Mouse (Mus musculus) heart, embryonic 11.5 days (tissue): ENCODE results near the gene Nup107. TPM values are rescaled to one million over a fixed set of nuclear protein-coding genes. Genes with fewer than 3 reads are reported as not detected.

Experiments used
- ATAC-seq: fragments of 200-750 bp; cut with Nextera tagmentation; replicated peaks from 2 replicates; pipeline ENCODE4 v1.8.0; 2017; ENCODE audit warnings: moderate library complexity; ENCODE audit not compliant: insufficient number of reproducible peaks, low FRiP score, low TSS enrichment
- H3K27ac ChIP-seq: fragments of 300-500 bp; sonication (generic); 2 replicates; pipeline ENCODE4 v1.5.1; 2014; ENCODE audit warnings: mild to moderate bottlenecking, low read depth, low read length
- H3K27me3 ChIP-seq: fragments of 300-500 bp; sonication (generic); 2 replicates; pipeline ENCODE4 v1.6.1; 2014; ENCODE audit warnings: mild to moderate bottlenecking, low read length, mixed read lengths; ENCODE audit not compliant: control insufficient read depth, insufficient read depth
- H3K36me3 ChIP-seq: fragments of 300-500 bp; sonication (generic); 2 replicates; pipeline ENCODE4 v1.6.1; 2014; ENCODE audit warnings: mild to moderate bottlenecking, low read length, moderate library complexity, mixed read lengths; ENCODE audit not compliant: control insufficient read depth, insufficient read depth
- H3K4me1 ChIP-seq: fragments of 300-500 bp; sonication (generic); 2 replicates; pipeline ENCODE4 v1.6.1; 2014; ENCODE audit warnings: low read length; ENCODE audit not compliant: control insufficient read depth, insufficient read depth
- H3K4me2 ChIP-seq: fragments of 300-500 bp; sonication (generic); 2 replicates; pipeline ENCODE4 v1.6.1; 2014; ENCODE audit warnings: mild to moderate bottlenecking, moderate library complexity
- H3K4me3 ChIP-seq: fragments of 300-500 bp; sonication (generic); 2 replicates; pipeline ENCODE4 v1.5.1; 2014; ENCODE audit warnings: low read depth, low read length
- H3K9ac ChIP-seq: fragments of 300-500 bp; sonication (generic); 2 replicates; pipeline ENCODE4 v1.6.1; 2014; ENCODE audit warnings: mild to moderate bottlenecking, low read depth, low read length, moderate library complexity
- H3K9me3 ChIP-seq: fragments of 300-500 bp; sonication (generic); replicated peaks from 2 replicates; pipeline ENCODE4 v1.6.1; 2016; ENCODE audit warnings: low read length; ENCODE audit not compliant: control insufficient read depth
- WGBS: fragments of 180-500 bp; shearing (Covaris S2); extraction: QIAGEN DNeasy Blood & Tissue Kit; methylation state at CpG from one replicate; pipeline ENCODE4 v1.1.7; 2014; ENCODE audit not compliant: insufficient replicate concordance; 5-methylcytosine and 5-hydroxymethylcytosine counted together
- polyA plus RNA-seq: library from polyadenylated mRNA; unstranded; fragments of >200 nt; fragmentation: Nextera tagmentation; extraction: Ambion mirVana; gene quantifications from 2 replicates; pipeline ENCODE4 v1.2.1, GENCODE M21; 2014

Gene Nup107
- polyA plus RNA-seq, 1 experiment from 2014 or later = 56.3 TPM

DNA sequence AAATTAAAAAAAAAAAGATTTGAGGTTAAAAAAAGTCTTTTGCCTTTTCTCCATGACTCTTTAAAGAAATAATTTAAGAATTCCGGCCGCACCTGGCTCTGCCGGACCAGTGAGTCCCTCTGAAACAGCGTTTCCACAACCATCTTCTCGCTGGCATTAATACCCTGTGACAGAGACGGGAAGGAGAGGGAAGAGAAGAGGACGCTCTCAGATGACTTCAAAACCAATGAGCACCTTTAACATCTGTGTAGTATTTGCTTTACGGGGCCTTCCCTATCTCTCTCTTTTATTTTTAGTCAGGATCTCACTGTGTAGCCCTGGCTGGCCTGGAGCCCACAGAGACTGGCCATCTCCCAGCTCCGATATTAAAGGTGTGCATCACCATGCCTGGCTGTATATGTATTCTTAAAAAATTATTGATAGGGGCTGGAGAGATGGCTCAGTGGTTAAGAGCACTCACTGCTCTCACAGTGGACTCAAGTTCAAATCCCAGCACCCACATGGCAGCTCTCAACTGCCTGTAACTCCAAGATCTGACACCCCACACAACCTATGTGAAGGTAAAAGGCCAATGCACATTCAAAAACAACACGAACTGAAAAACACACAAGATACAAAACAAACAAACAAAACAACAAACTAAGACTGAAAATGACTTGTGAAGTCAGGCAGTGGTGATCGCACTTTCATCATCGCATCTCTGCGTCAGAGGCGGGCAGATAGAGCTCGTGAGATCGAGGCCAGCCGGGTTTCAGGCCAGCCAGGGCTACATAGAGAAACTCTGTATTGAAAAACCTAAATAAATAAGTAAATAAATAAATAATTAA lies 14.8 kb downstream of the Nup107 start:
- H3K4me1 ChIP-seq = no peaks in the 10 kb centered on the region
- no peak overlapping the region for H3K4me2 ChIP-seq
- H3K4me3 ChIP-seq = no peak overlapping the region
- no peak for ATAC-seq
- H3K27ac ChIP-seq = no peak overlapping the region
- 95% methylated on average over 17 of the region's 17 CpGs for WGBS
- no peaks in the 10 kb centered on the region for H3K27me3 ChIP-seq
- H3K9ac ChIP-seq = no peak overlapping the region
- no peaks in the 10 kb centered on the region for H3K9me3 ChIP-seq
- H3K36me3 ChIP-seq = peaks cover 35% of the 10 kb centered on the region

GRCm38 (mm10) chr10:117777103-117777470 lies 15.4 kb downstream of the Nup107 start:
- Histone ChIP-seq H3K4me1 (no peaks in the 10 kb centered on the region), H3K27me3 (no peaks in the 10 kb centered on the region), H3K36me3 (peaks cover 39% of the 10 kb centered on the region), H3K4me3 (no peak overlapping the region), H3K9me3 (no peaks in the 10 kb centered on the region), H3K27ac (no peak overlapping the region), H3K4me2 (no peak overlapping the region), H3K9ac (no peak overlapping the region)
- WGBS = 93% methylated on average over 3 of the region's 3 CpGs
- no peak for ATAC-seq

GRCm38 (mm10) chr10:117776281-117777102 lies 16.0 kb downstream of the Nup107 start:
- Histone ChIP-seq H3K9ac (no peak overlapping the region), H3K4me2 (no peak overlapping the region), H3K4me3 (no peak overlapping the region), H3K27ac (no peak overlapping the region), H3K4me1 (no peaks in the 10 kb centered on the region), H3K36me3 (peaks cover 39% of the 10 kb centered on the region), H3K27me3 (no peaks in the 10 kb centered on the region), H3K9me3 (no peaks in the 10 kb centered on the region)
- WGBS = 81% methylated on average over 12 of the region's 12 CpGs
- no peak for ATAC-seq

DNA sequence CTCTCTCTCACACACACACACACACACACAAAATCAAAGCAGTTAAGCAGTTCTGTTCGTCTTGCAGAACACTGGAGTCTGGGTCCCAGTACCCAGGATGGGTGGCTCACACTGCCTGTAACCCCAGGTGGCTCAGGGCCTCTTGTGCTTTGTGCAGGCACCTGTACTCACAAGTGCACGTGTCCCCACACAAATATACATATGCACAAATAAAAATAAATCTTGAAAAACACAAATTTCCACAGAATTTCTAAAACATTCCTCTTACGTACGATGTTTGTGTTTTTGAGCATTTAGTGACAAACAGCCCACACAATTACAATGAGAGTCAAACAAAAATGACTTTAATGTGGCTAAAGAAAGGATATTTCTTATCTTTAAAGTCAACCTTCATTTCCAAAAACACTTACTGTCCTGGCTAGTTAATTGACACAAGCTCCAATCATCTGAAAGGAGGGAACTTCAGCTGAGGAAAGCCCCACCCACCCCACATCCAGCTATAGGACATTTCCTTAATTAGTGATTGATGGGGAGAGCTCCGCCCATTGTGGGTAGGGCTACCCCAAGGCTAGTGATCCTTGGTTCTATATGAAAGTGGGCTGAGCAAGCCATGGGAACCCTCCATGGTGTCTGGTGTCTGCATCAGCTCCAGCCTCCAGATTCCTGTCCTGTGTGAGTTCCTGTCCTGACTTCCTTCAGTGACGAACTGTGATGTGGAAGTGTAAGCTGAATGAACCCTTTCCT lies 16.9 kb downstream of the Nup107 start:
- Histone ChIP-seq H3K36me3 (peaks cover 41% of the 10 kb centered on the region), H3K27me3 (no peaks in the 10 kb centered on the region), H3K4me1 (no peaks in the 10 kb centered on the region), H3K9me3 (no peaks in the 10 kb centered on the region), H3K9ac (no peak overlapping the region), H3K4me2 (no peak overlapping the region), H3K27ac (no peak overlapping the region), H3K4me3 (no peak overlapping the region)
- 88% methylated on average over 6 of the region's 6 CpGs for WGBS
- no peak for ATAC-seq

GRCm38 (mm10) chr10:117774817-117775120 lies 17.7 kb downstream of the Nup107 start:
- Histone ChIP-seq H3K4me3 (no peak overlapping the region), H3K4me2 (no peak overlapping the region), H3K9me3 (no peaks in the 10 kb centered on the region), H3K4me1 (no peaks in the 10 kb centered on the region), H3K27ac (no peak overlapping the region), H3K9ac (no peak overlapping the region), H3K36me3 (peaks cover 47% of the 10 kb centered on the region), H3K27me3 (no peaks in the 10 kb centered on the region)
- no peak for ATAC-seq
- WGBS = 90% methylated on average over 1 of the region's 1 CpGs

DNA sequence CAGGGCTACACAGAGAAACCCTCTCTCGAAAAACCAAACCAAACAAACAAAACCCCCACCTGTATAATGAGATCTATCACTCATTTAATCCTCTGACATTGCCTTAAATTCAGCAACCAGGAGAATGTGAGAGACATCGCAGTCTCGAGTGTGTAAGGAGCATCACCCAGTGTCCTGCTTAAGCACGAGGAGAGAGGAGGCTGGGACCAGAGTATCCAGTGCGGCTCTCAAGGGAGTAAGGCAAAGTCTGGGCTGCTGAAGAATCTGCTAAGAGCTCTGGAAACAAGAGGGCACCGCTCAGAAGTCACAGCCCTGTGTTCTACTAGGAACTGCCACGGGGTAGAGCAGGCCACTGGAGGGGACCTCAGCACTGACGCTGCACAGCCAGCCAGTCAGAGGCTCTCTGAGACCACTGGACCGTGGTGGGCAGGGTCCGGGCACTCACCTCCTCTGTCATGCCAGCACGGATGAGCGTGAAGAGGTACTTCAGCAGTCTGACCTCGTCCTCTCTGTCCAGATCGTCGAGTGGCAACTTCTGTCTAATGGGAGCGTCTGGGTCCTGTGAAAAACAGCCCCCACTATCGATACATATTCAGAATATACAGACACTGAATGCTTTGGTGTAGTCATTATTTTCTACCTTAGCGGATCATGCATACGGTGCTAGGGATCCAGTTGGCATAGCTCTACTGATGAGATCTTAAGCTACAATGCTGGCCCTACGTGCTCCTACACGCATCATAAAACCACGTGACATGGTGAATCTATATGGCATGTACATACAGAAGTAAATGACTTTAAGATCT lies 18.3 kb downstream of the Nup107 start:
- no peak overlapping the region for H3K27ac ChIP-seq
- no peak overlapping the region for H3K9ac ChIP-seq
- no peaks in the 10 kb centered on the region for H3K4me1 ChIP-seq
- H3K36me3 ChIP-seq = peaks cover 47% of the 10 kb centered on the region
- no peak overlapping the region for H3K4me3 ChIP-seq
- no peaks in the 10 kb centered on the region for H3K27me3 ChIP-seq
- 96% methylated on average over 22 of the region's 22 CpGs for WGBS
- no peak for ATAC-seq
- H3K9me3 ChIP-seq = no peaks in the 10 kb centered on the region
- no peak overlapping the region for H3K4me2 ChIP-seq

DNA sequence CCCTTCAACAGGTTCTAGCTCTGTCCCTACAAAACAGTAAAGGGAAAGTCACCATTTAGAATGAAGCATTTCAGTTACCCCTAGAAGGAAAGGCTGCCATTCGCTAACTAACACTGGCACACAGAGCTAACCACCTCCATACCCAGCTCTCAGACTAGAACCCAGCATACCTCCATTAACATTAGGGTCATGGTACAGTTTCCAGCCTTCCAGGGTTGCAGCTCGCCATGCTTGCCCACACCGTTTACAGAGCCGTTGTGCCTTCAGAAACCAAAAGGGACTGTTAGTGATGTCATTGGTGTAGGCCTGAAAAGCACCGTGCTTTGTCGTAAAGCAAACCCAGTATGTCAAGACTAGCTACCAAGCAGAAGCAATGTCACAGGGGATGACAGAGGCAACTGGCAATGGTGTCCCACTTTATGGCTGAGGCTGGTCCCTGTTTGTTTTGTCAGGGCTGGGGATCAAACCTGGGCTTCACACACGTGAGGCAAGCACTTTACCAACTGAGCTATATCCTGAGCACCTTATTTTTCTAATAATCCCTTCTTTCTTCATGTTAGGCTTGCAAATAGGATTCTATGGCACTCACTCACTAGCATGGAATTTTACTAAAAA lies 19.3 kb downstream of the Nup107 start:
- no peaks in the 10 kb centered on the region for H3K4me1 ChIP-seq
- peaks cover 40% of the 10 kb centered on the region for H3K36me3 ChIP-seq
- ATAC-seq = no peak
- no peak overlapping the region for H3K27ac ChIP-seq
- no peak overlapping the region for H3K4me3 ChIP-seq
- no peak overlapping the region for H3K4me2 ChIP-seq
- 90% methylated on average over 7 of the region's 7 CpGs for WGBS
- no peak overlapping the region for H3K9ac ChIP-seq
- no peaks in the 10 kb centered on the region for H3K9me3 ChIP-seq
- H3K27me3 ChIP-seq = no peaks in the 10 kb centered on the region
